Mouse (Mus musculus) left cerebral cortex, postnatal 4 days (tissue): Measurements from ENCODE around the gene Spx. TPM values are rescaled to one million over a fixed set of nuclear protein-coding genes. Genes with fewer than 3 reads are reported as not detected.

Source experiments
- DNase-seq: peaks from one replicate; pipeline ENCODE4 v3.0.0-alpha.2; 2022
- intact Hi-C: fragments of 180-260 bp; cut with DNase I; formaldehyde crosslinking; loops from one replicate; pipeline ENCODE4 v1.15.1; 2025
- total RNA-seq, 2 experiments: library from RNA; stranded (reverse); gene quantifications; 2 replicates each; pipeline ENCODE4 v1.2.3; 2021

Spx gene
- total RNA-seq, 2 experiments from 2014 or later: 0.94 to 2.3 TPM

DNA sequence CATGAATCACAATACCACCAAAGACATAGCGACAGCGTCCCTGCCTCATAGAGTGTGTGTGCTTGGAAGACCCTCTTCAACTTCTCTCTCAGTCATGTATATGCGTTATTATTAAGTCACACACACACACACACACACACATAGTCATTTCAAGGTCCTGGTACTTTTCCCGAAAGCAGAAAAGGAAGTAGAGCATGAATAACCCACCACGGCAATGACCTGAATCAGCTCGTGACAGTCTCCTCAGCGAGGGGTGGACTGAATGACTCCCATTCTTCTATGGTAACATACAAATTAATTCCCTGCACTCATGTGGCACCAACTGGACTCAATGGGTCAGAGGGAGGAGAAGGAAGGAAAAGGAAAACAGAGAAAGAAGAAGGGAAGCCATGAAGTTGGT is 11.7 kb downstream of the Spx start:
- intact Hi-C loops: no loop called here

DNA sequence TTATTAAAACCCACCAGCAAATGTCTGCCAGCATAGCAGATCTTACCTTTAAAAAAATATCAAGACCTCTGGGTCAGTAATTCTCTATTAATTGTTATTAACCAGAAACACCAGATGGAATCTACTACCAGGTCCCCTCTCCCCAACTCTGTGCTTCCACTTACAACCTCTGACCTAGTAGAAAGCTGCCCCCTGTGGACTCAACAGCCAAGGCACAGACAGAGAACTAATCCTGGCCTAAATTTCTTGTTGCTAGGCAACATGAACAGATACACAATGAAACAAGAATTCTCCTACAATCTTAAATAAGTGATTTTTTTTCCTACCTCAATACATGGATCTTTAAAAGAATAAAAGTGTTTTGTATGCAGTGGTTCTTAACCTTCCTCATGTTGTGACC is 15.8 kb downstream of the Spx start:
- intact Hi-C loops: no loop called here
- DNase-seq: no peak

More for the DNA sequence above, 11.7 kb downstream of the Spx start:
- no peak for DNase-seq

DNA sequence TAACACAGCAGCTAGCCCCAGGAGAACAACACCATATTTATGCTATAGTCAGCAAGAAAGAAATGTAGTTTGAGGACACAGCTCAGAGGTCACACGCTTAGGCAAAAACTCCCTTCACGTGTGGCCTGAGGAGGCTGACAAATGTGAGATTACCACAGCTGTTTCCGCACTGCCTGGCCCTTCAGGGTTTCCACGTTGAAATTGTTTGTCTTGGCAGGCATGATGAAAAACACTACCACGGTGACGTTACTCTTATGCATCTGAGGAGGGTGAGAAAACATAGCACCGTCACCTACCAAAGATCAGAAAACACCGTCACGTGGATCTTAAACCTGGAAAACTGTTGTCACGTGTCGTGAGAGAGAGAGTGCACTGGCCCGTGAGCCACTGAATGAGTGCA is 38.1 kb downstream of the Spx start:
- no peak for DNase-seq
- intact Hi-C loops: no loop called here

- intact Hi-C loops: no loop called here
- DNase-seq: no peak
Measured at GRCm38 (mm10) chr6:142453311-142453710, 40.1 kb downstream of the Spx start.

DNA sequence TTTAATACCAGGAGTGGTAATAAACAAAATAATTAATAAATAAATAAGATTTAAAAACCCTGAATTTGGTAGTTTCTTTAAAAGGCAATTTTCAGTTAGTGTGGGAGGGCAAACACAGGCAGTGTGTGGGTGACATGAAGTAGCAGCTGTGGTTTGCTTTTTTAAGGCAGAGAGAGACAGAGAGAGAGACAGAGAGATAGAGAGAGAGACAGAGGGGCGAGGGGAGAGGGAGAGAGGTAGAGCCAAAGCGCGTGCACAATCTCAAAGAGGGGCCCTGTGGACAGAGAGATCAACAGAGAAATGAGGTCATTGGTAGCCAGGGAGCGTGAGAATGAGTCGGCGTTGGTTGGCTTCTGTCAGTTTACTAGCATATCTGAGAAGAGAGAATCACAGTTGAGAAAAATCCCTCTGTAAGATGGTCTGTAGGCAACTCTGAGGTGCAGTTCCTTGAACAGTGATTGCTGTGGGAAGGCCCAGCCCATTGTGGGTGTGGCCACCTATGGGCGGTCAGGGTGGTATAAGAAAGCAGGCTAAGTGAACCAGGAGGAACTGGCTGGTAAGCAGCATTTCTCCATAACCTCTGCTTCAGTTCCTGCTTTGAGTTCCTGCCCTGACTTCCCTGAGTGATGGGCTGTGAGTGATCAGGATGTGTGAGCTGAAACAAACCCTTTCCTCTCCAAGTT is 42.2 kb downstream of the Spx start:
- DNase-seq: no peak
- intact Hi-C loops: no loop called here

GRCm38 (mm10) chr6:142458010-142458409 is 44.8 kb downstream of the Spx start:
- intact Hi-C loops: no loop called here
- DNase-seq: no peak

- DNase-seq: no peak
Measured at GRCm38 (mm10) chr6:142459017-142459678, 45.9 kb downstream of the Spx start.

GRCm38 (mm10) chr6:142462194-142462593 is 49.0 kb downstream of the Spx start:
- intact Hi-C loops: no loop called here
- DNase-seq: no peak

More at GRCm38 (mm10) chr6:142459017-142459678, 45.9 kb downstream of the Spx start:
- intact Hi-C loops: no loop called here

Other genes with a start within 250 kb of the Spx start
- gene Slco1a6, start 204.9 kb upstream of the Spx start, total RNA-seq: 1 to 10 TPM; 2.1 to 4.9 TPM
- not detected for gene Iapp, start 115.0 kb upstream of the Spx start, total RNA-seq
- under 1 TPM; 0.14 to 0.16 TPM for gene Slco1a5, start 90.5 kb upstream of the Spx start, total RNA-seq
- gene Pyroxd1, start 67.8 kb upstream of the Spx start, total RNA-seq: 10 to 100 TPM; 17.1 to 18.9 TPM
- gene Recql, start 26.4 kb upstream of the Spx start, total RNA-seq: 10 to 100 TPM; 24.8 to 36.5 TPM
- 10 to 100 TPM; 34.4 to 35.8 TPM for gene Golt1b, start 26.2 kb upstream of the Spx start, total RNA-seq
- gene Gys2, start 59.7 kb downstream of the Spx start, total RNA-seq: not detected
- 100 to 1,000 TPM; 205 to 218 TPM for gene Ldhb, start 94.5 kb downstream of the Spx start, total RNA-seq
- 1 to 10 TPM; 4.2 to 4.4 TPM for gene Kcnj8, start 158.2 kb downstream of the Spx start, total RNA-seq